Mouse (Mus musculus): ENCODE data around the gene Hspb3.

DNA sequence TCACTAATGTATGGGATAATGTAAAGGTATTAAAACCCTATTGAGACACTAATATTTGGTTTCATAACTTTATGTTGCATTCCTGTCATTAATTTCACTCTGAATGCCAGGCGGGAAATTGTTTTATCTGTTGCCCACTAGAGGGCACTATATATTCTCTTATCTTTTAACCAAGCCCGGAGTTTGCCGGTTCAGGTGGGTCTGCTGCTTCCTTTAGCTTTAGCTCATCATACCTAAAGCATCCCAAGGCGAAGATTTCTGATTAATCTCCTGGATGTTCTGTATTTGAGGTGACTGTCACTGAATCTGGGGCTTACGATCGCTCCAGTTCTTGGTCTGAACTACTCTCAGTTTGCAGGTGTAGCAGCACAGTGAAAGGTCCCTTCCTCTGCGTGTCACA, 24.6 kb downstream of the Hspb3 start:
- no peak for TF ChIP-seq POLR2A (IDR thresholded peaks at IDR 0.05; ENCODE audit: low read depth, low read length)
- peak; percentile 25; the same call in 1 of the 2 replicates for TF ChIP-seq CTCF (IDR thresholded peaks at IDR 0.05; ENCODE audit: extremely low read depth, insufficient read length, insufficient replicate concordance, low read depth, low read length)
